Mouse (Mus musculus) stomach, adult 2 months (tissue): ENCODE measurements around the gene Pdcd6. TPM values are rescaled to one million over a fixed set of nuclear protein-coding genes. Genes with fewer than 3 reads are reported as not detected.

Experiments
- polyA plus RNA-seq: library from polyadenylated mRNA; depleted of rRNA; stranded (reverse); fragments of >200 nt; gene quantifications from 2 replicates; pipeline ENCODE4 v1.2.3, GENCODE M21; 2012; rRNA removed

Gene Pdcd6
- 27.3 and 29.7 TPM in 2 replicates for polyA plus RNA-seq

GRCm38 (mm10) chr13:74317170-74317849, at the start of gene Pdcd6:
Gene Pdcd6 (minus strand): TSS chr13:74317580.

GRCm38 (mm10) chr13:74363859-74364235, 46.5 kb upstream of the Pdcd6 start, which contains the start of gene Lrrc14b:
Gene Lrrc14b (minus strand): TSS chr13:74364005.

GRCm38 (mm10) chr13:74349566-74350434, 32.4 kb upstream of the Pdcd6 start, which contains the start of the genes Sdha and Ccdc127:
Gene Sdha (minus strand): TSS chr13:74350280.
Gene Ccdc127 (plus strand): TSS chr13:74350309.

GRCm38 (mm10) chr13:74292167-74292566, 25.2 kb downstream of the Pdcd6 start, which contains the start of gene Ahrr:
Gene Ahrr (minus strand): TSS chr13:74292331.

Other genes starting within 250 kb of the Pdcd6 start
- 7.8 and 9.1 TPM in 2 replicates for gene Slc9a3, start 196.1 kb downstream of the Pdcd6 start, polyA plus RNA-seq
- gene Exoc3, start 108.8 kb downstream of the Pdcd6 start, polyA plus RNA-seq, result 16.4 and 17.6 TPM in 2 replicates
- gene Ahrr, start 25.2 kb downstream of the Pdcd6 start, polyA plus RNA-seq, result 0.30 and 0.47 TPM in 2 replicates
- gene Sdha, start 32.7 kb upstream of the Pdcd6 start, polyA plus RNA-seq, result 26.8 and 28.1 TPM in 2 replicates
- 0.48 and 0.70 TPM in 2 replicates for gene Ccdc127, start 32.7 kb upstream of the Pdcd6 start, polyA plus RNA-seq
- gene Lrrc14b, start 46.4 kb upstream of the Pdcd6 start, polyA plus RNA-seq, result 0.57 and 0.65 TPM in 2 replicates
- 0.02 TPM in 2 replicates for gene Zfp72, start 73.3 kb upstream of the Pdcd6 start, polyA plus RNA-seq
- gene Ftl1-ps1, start 82.1 kb upstream of the Pdcd6 start, polyA plus RNA-seq, result 13.1 and 19.6 TPM in 2 replicates
- gene Zfp825, start 176.4 kb upstream of the Pdcd6 start, polyA plus RNA-seq, result 0.25 TPM in 1 of 2 replicates, not detected in the other